Mouse (Mus musculus): ENCODE measurements around the gene Nhlrc1. TPM values are rescaled to one million over a fixed set of nuclear protein-coding genes. Genes with fewer than 3 reads are reported as not detected.

Gene Nhlrc1
- polyA plus RNA-seq, 1 experiment, result 13.5 TPM

DNA sequence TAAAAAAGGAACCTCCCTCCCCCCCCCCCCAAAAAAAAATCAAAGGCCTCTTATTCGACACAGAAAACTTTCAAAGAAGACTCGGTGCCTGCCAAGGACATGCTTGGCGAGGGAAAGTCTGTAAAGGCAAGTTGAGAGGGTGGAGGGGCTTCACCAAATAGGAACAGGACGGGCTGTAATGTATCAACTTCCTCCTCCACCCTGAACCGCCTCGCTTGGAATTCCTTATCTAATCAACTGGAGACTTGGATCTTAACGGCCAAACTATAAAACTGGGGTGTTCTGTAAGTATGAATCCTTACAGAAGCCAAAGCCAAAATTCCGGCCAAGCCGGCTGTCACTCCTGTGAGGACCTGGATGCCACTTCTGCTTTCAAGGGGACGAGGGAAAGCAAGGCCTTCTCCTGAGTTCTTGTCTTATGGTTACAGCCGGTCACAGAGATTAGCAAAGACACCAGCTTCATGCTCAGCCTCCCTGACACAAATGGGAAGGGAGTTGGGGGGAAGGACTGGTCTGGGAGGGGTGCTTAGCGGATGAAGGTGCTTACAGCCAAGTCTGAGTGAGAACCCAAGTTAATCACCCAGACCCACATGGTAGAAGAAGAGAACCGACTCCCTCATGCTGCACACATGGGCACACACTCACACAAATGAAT, 34.7 kb downstream of the Nhlrc1 start:
- no peak for DNase-seq
- TF ChIP-seq CTCF (IDR thresholded peaks at IDR 0.05; ENCODE audit: borderline replicate concordance, insufficient read depth, low read depth, low read length) (no peak), POLR2A (IDR thresholded peaks at IDR 0.05; ENCODE audit: borderline replicate concordance, insufficient read depth, low read length) (no peak)
- 66% methylated on average over 13 of the region's 13 CpGs for WGBS

GRCm38 (mm10) chr13:46976532-46976931, 38.1 kb downstream of the Nhlrc1 start:
- no peak for DNase-seq
- no peak overlapping the region for H3K4me3 ChIP-seq (replicated peaks; ENCODE audit: insufficient read depth, low read depth, low read length)
- H3K27ac ChIP-seq (ENCODE audit: insufficient read depth, low read length), result no peak overlapping the region
- H3K27me3 ChIP-seq (ENCODE audit: control insufficient read depth, insufficient read depth, low read length), result no peaks in the 10 kb centered on the region
- 93% methylated on average over 7 of the region's 7 CpGs for WGBS
- no peak for TF ChIP-seq POLR2A (IDR thresholded peaks at IDR 0.05; ENCODE audit: borderline replicate concordance, insufficient read depth, low read length)
- no peak for TF ChIP-seq CTCF (IDR thresholded peaks at IDR 0.05; ENCODE audit: borderline replicate concordance, insufficient read depth, low read depth, low read length)
- no peaks in the 10 kb centered on the region for H3K4me1 ChIP-seq (ENCODE audit: control insufficient read depth, insufficient read depth, low read length)

More for the DNA sequence above, 34.7 kb downstream of the Nhlrc1 start:
- Histone ChIP-seq H3K27ac (ENCODE audit: insufficient read depth, low read length) (no peak overlapping the region), H3K27me3 (ENCODE audit: control insufficient read depth, insufficient read depth, low read length) (no peaks in the 10 kb centered on the region), H3K4me1 (ENCODE audit: control insufficient read depth, insufficient read depth, low read length) (no peaks in the 10 kb centered on the region), H3K4me3 (replicated peaks; ENCODE audit: insufficient read depth, low read depth, low read length) (no peak overlapping the region)

DNA sequence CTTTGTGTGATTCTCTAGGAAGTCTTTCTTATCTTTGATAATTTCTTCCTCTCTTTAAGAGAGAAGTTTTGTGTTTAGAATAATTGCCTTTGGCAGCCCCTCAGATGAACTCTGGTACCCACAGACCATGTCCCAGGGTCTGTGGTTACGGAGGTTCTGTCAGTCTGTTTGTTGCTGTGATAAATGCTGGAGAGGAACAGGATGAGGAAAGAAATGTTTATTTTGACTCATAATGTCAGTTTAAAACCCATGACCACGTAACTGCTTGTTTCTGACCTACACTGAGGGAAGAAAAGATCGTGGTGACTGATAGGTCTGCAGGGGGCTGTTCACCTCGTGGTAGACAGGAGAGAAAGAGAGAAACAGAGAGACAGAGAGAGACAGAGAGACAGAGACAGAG, 38.7 kb downstream of the Nhlrc1 start:
- no peak overlapping the region for H3K4me3 ChIP-seq (replicated peaks; ENCODE audit: insufficient read depth, low read depth, low read length)
- no peaks in the 10 kb centered on the region for H3K27me3 ChIP-seq (ENCODE audit: control insufficient read depth, insufficient read depth, low read length)
- no peak for TF ChIP-seq CTCF (IDR thresholded peaks at IDR 0.05; ENCODE audit: borderline replicate concordance, insufficient read depth, low read depth, low read length)
- no peak for TF ChIP-seq POLR2A (IDR thresholded peaks at IDR 0.05; ENCODE audit: borderline replicate concordance, insufficient read depth, low read length)
- H3K4me1 ChIP-seq (ENCODE audit: control insufficient read depth, insufficient read depth, low read length), result no peaks in the 10 kb centered on the region
- no peak overlapping the region for H3K27ac ChIP-seq (ENCODE audit: insufficient read depth, low read length)
- no peak for DNase-seq
- WGBS, result 52% methylated on average over 4 of the region's 4 CpGs

- WGBS, result 16% methylated on average over 14 of the region's 14 CpGs
- peak in 1 of 2 experiments; percentile 31 for DNase-seq
- TF ChIP-seq CTCF (IDR thresholded peaks at IDR 0.05; ENCODE audit: borderline replicate concordance, insufficient read depth, low read depth, low read length) (no peak), POLR2A (IDR thresholded peaks at IDR 0.05; ENCODE audit: borderline replicate concordance, insufficient read depth, low read length) (no peak)
- Histone ChIP-seq H3K27me3 (ENCODE audit: control insufficient read depth, insufficient read depth, low read length) (no peaks in the 10 kb centered on the region), H3K4me3 (replicated peaks; ENCODE audit: insufficient read depth, low read depth, low read length) (peak overlapping the region; percentile 30), H3K27ac (ENCODE audit: insufficient read depth, low read length) (no peak overlapping the region), H3K4me1 (ENCODE audit: control insufficient read depth, insufficient read depth, low read length) (no peaks in the 10 kb centered on the region)
These were observed 39.6 kb downstream of the Nhlrc1 start for GRCm38 (mm10) chr13:46975031-46975551.

- DNase-seq, result no peak
- H3K4me3 ChIP-seq (replicated peaks; ENCODE audit: insufficient read depth, low read depth, low read length), result no peak overlapping the region
- no peaks in the 10 kb centered on the region for H3K4me1 ChIP-seq (ENCODE audit: control insufficient read depth, insufficient read depth, low read length)
- H3K27me3 ChIP-seq (ENCODE audit: control insufficient read depth, insufficient read depth, low read length), result no peaks in the 10 kb centered on the region
- WGBS, result 75% methylated on average over 10 of the region's 10 CpGs
- no peak for TF ChIP-seq CTCF (IDR thresholded peaks at IDR 0.05; ENCODE audit: borderline replicate concordance, insufficient read depth, low read depth, low read length)
- no peak for TF ChIP-seq POLR2A (IDR thresholded peaks at IDR 0.05; ENCODE audit: borderline replicate concordance, insufficient read depth, low read length)
- no peak overlapping the region for H3K27ac ChIP-seq (ENCODE audit: insufficient read depth, low read length)
These were observed 44.2 kb downstream of the Nhlrc1 start for GRCm38 (mm10) chr13:46970286-46970945.

- 93% methylated on average over 2 of the region's 2 CpGs for WGBS
- H3K4me1 ChIP-seq (ENCODE audit: control insufficient read depth, insufficient read depth, low read length), result no peaks in the 10 kb centered on the region
- H3K27ac ChIP-seq (ENCODE audit: insufficient read depth, low read length), result no peak overlapping the region
- H3K4me3 ChIP-seq (replicated peaks; ENCODE audit: insufficient read depth, low read depth, low read length), result no peak overlapping the region
- no peak for TF ChIP-seq CTCF (IDR thresholded peaks at IDR 0.05; ENCODE audit: borderline replicate concordance, insufficient read depth, low read depth, low read length)
- TF ChIP-seq POLR2A (IDR thresholded peaks at IDR 0.05; ENCODE audit: borderline replicate concordance, insufficient read depth, low read length), result no peak
- H3K27me3 ChIP-seq (ENCODE audit: control insufficient read depth, insufficient read depth, low read length), result no peaks in the 10 kb centered on the region
- no peak for DNase-seq
These were observed 46.0 kb downstream of the Nhlrc1 start for GRCm38 (mm10) chr13:46968626-46969025.

- Histone ChIP-seq H3K4me3 (replicated peaks; ENCODE audit: insufficient read depth, low read depth, low read length) (no peak overlapping the region), H3K27ac (ENCODE audit: insufficient read depth, low read length) (no peak overlapping the region), H3K27me3 (ENCODE audit: control insufficient read depth, insufficient read depth, low read length) (no peaks in the 10 kb centered on the region), H3K4me1 (ENCODE audit: control insufficient read depth, insufficient read depth, low read length) (no peaks in the 10 kb centered on the region)
- WGBS, result 74% methylated on average over 4 of the region's 4 CpGs
- DNase-seq, result no peak
- TF ChIP-seq POLR2A (IDR thresholded peaks at IDR 0.05; ENCODE audit: borderline replicate concordance, insufficient read depth, low read length), result no peak
- no peak for TF ChIP-seq CTCF (IDR thresholded peaks at IDR 0.05; ENCODE audit: borderline replicate concordance, insufficient read depth, low read depth, low read length)
These were observed 47.3 kb downstream of the Nhlrc1 start for GRCm38 (mm10) chr13:46967308-46967707.

Other genes with a start within 250 kb of the Nhlrc1 start
- gene Kif13a, start 85.0 kb downstream of the Nhlrc1 start, polyA plus RNA-seq (2012; rRNA removed), result 36.5 and 38.5 TPM in 2 replicates
- gene Kdm1b, start 28.6 kb upstream of the Nhlrc1 start, polyA plus RNA-seq (2012; rRNA removed), result 7.6 and 8.2 TPM in 2 replicates
- 15.0 and 17.4 TPM in 2 replicates for gene Tpmt, start 29.9 kb upstream of the Nhlrc1 start, polyA plus RNA-seq (2012; rRNA removed)
- 44.3 and 48.6 TPM in 2 replicates for gene Dek, start 91.4 kb upstream of the Nhlrc1 start, polyA plus RNA-seq (2012; rRNA removed)
- gene Rnf144b, start 107.8 kb upstream of the Nhlrc1 start, polyA plus RNA-seq (2012; rRNA removed), result 8.5 and 8.9 TPM in 2 replicates

Measured in cerebellum, adult 2 months (tissue).